Mouse (Mus musculus) stomach, postnatal 0 days (tissue): ENCODE results near the gene Serpinb11.

Experiments used
- CTCF ChIP-seq: IDR thresholded peaks from 2 replicates; pipeline ENCODE4 v1.5.1; 2016; ENCODE audit warnings: antibody characterized with exemption, low read depth, mild to moderate bottlenecking, moderate library complexity
- EP300 ChIP-seq: optimal IDR thresholded peaks from 2 replicates; pipeline ENCODE3; 2016; ENCODE audit warnings: antibody characterized with exemption

DNA sequence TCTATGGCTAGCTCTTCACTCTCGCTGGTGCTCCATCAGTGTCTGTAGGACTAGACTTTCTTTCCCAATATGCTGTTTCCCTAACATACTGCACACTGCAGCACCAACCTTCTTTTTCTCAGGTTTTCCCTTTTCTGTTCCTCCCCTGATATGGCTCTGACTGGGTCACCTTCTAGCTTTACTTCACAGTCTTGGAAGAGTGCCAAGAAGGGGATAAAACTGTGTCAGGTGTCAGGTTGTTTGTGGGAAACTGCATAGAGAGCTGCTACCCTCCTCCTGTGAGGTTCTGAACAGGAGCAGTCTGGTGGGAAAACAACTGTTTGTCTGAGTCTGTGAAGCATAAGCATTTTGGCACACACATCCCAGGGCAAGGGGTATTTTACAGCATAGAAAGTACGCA lies 7.9 kb downstream of the Serpinb11 start:
- TF ChIP-seq EP300 (no peak), CTCF (no peak)
